Comparison of ENCODE assay signal across 7 mouse cellular contexts in the genomic region with DNA sequence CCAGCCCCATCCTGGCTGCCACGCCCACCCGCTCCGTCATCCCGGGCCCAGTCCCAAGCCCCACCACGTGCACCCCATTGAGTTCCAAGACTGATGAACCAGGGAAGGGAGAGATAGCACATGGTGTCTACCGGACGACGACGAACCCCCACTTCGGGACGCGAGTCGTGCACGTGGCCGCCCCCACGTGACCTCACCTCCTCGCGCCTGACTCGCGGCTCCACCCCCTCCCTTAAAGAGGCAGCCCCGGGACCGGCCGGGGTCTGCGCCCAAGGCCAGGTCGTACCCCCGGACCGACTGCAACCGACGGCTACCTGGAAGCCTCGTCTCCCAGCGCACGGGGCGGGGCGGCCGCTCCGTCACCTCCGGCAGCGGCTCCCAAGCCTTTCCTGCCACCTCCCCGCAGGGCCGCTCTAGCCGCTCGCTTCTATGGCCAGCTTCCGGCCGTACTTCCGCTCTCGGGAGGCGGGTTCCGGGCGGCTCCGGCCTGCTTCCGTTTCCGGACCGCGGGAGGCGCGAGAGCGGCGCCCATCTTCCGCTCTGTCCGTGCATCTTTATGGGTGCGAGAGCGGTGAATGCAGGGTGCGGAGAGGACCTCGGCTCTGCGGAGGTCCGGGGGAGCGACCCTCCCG. TPM values are rescaled to one million over a fixed set of nuclear protein-coding genes. Genes with fewer than 3 reads are reported as not detected.
DNase-seq lines count a peak whose midpoint lies in the region; ATAC-seq lines count a peak whose summit lies in the region.

A gene (minus strand): TSS at position 451 of the 632 bp plus-strand sequence.

- peak within 1 kb of the TSS; percentile 91 for H3K9ac ChIP-seq in midbrain, embryonic 13.5 days (replicated peaks)

- peak; percentile 84 for ATAC-seq in granulocyte monocyte progenitor cell, adult 5-6 weeks (replicated peaks; ENCODE audit: poor library complexity, severe bottlenecking)
- ATAC-seq in midbrain, embryonic 13.5 days: peak; percentile 97

- peaks cover 44% of the 10 kb centered on the region for H3K36me3 ChIP-seq in embryonic facial prominence, embryonic 10.5 days (replicated peaks)
- peaks cover 40% of the 10 kb centered on the region for H3K36me3 ChIP-seq in limb, embryonic 10.5 days
- peaks cover 30% of the 10 kb centered on the region for H3K36me3 ChIP-seq in midbrain, embryonic 13.5 days

- peak within 1 kb of the TSS; percentile 97 for H3K27ac ChIP-seq in embryonic facial prominence, embryonic 10.5 days (replicated peaks)
- H3K27ac ChIP-seq in limb, embryonic 10.5 days: peak within 1 kb of the TSS; percentile 94
- peak within 1 kb of the TSS; percentile 93 for H3K27ac ChIP-seq in midbrain, embryonic 13.5 days

- peak; percentile 99 for DNase-seq in adrenal gland, postnatal 10 days
- DNase-seq in embryonic facial prominence, embryonic 10.5 days (ENCODE audit: low spot score): peak; percentile 96
- peak; percentile 92 for DNase-seq in kidney, adult 11 months
- peak; percentile 99 for DNase-seq in limb, embryonic 10.5 days (ENCODE audit: low spot score)
- peak; percentile 92 for DNase-seq in spleen, adult 12 weeks (ENCODE audit: low spot score)

- H3K9me3 ChIP-seq in embryonic facial prominence, embryonic 10.5 days: peaks cover 13% of the 10 kb centered on the region; the same call in 1 of the 2 replicates
- no peaks in the 10 kb centered on the region for H3K9me3 ChIP-seq in limb, embryonic 10.5 days (replicated peaks)
- no peaks in the 10 kb centered on the region for H3K9me3 ChIP-seq in midbrain, embryonic 13.5 days

- H3K27me3 ChIP-seq in embryonic facial prominence, embryonic 10.5 days (replicated peaks; ENCODE audit: low read depth, poor library complexity, severe bottlenecking): no peaks in the 10 kb centered on the region
- no peaks in the 10 kb centered on the region for H3K27me3 ChIP-seq in limb, embryonic 10.5 days (ENCODE audit: low read depth, poor library complexity, severe bottlenecking)
- H3K27me3 ChIP-seq in midbrain, embryonic 13.5 days: no peaks in the 10 kb centered on the region

- peak within 1 kb of the TSS; percentile 71 for H3K4me2 ChIP-seq in midbrain, embryonic 13.5 days (replicated peaks)

- H3K4me1 ChIP-seq in embryonic facial prominence, embryonic 10.5 days: peaks cover 17% of the 10 kb centered on the region
- peaks cover 16% of the 10 kb centered on the region for H3K4me1 ChIP-seq in limb, embryonic 10.5 days
- H3K4me1 ChIP-seq in midbrain, embryonic 13.5 days (replicated peaks): peaks cover 18% of the 10 kb centered on the region

- WGBS in embryonic facial prominence, embryonic 10.5 days: under 1% methylated on average over 68 of the region's 68 CpGs
- under 1% methylated on average over 68 of the region's 68 CpGs for WGBS in limb, embryonic 10.5 days
- WGBS in midbrain, embryonic 13.5 days: under 1% methylated on average over 68 of the region's 68 CpGs

- H3K4me3 ChIP-seq in embryonic facial prominence, embryonic 10.5 days: peak within 1 kb of the TSS; percentile 84
- H3K4me3 ChIP-seq in limb, embryonic 10.5 days: peak within 1 kb of the TSS; percentile 86
- peak within 1 kb of the TSS; percentile 75 for H3K4me3 ChIP-seq in midbrain, embryonic 13.5 days (replicated peaks)

RNA-seq across cellular contexts. Expression of the gene that starts here (rescaled TPM):
- 100 to 1,000 TPM; 122 to 129 TPM for total RNA-seq in adrenal gland, postnatal 10 days (2021)
- 137 and 146 TPM in 2 replicates for polyA plus RNA-seq in embryonic facial prominence, embryonic 10.5 days (2016; fragmentation: Nextera tagmentation; extraction: Ambion mirVana)
- 96.6 and 112 TPM in 2 replicates for total RNA-seq in granulocyte monocyte progenitor cell, adult 5-6 weeks (2014; fragmentation: Nextera tagmentation)
- total RNA-seq in granulocyte monocyte progenitor cell, adult 5-6 weeks (2017): 48.8 and 52.0 TPM in 2 replicates
- polyA plus RNA-seq in limb, embryonic 10.5 days (2016; fragmentation: Nextera tagmentation; extraction: Ambion mirVana): 141 and 150 TPM in 2 replicates
- polyA plus RNA-seq in midbrain, embryonic 13.5 days (2015; fragmentation: Nextera tagmentation; extraction: Ambion mirVana): 89.9 and 95.2 TPM in 2 replicates

Comparison
In these comparisons a context has a peak if more than half of its experiments do, and no peak if none do; other contexts are left out.
1. Peak in every context shown above with its lines: DNase-seq, ATAC-seq, H3K4me3 ChIP-seq and H3K27ac ChIP-seq.